Mouse (Mus musculus): ENCODE measurements around the gene Fam168b. TPM values are rescaled to one million over a fixed set of nuclear protein-coding genes. Genes with fewer than 3 reads are reported as not detected.

The Fam168b gene
- polyA plus RNA-seq, 1 experiment from 2014 or later = 167 TPM

DNA sequence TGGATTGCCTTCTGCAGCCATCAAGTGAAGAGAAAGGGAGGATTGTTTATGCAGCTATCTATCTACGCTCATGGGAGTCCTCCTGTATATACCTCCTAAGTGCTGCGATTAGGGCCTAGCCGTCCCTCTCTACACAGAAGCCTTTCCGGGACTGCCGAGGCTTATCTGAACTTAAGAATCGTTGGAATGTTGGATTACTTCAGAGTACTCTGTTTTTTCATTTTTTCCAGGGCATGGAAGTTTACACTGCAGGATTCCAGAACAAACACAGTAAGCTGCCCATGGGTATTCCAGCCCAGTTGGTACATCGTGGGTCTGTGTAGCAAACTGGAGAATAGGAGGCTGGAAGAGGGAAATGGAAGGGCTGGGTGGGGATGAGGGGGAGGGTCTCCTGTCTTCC is 21.4 kb upstream of the Fam168b start:
- Histone ChIP-seq H3K9me3 (no peaks in the 10 kb centered on the region), H3K36me3 (peaks cover 51% of the 10 kb centered on the region), H3K4me1 (no peaks in the 10 kb centered on the region), H3K27me3 (no peaks in the 10 kb centered on the region), H3K27ac (replicated peaks) (no peak overlapping the region), H3K4me3 (no peak overlapping the region), H3K4me2 (replicated peaks) (no peak overlapping the region), H3K9ac (replicated peaks) (no peak overlapping the region)
- WGBS = 82% methylated on average over 7 of the region's 7 CpGs
- no peak for ATAC-seq (ENCODE audit: low FRiP score, low read depth)

DNA sequence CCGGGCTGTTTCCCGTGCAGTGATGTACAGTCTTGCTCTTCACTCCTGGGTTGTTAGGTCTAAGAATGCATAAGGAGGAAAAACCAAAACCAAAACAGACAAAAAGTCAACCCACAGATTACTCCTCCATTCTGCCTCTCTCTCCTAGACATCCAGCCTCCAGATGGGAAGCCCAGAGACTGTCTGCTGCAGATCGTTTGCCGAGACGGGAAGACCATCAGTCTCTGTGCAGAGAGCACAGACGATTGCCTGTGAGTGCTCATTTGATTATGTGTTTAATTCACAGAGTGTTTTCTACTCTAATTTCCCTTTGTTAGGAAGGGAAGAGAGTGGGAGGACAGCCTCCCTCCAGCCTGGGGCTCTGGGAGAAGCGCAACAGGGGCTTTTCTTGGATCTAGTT is 20.5 kb upstream of the Fam168b start:
- no peak for ATAC-seq (ENCODE audit: low FRiP score, low read depth)
- H3K36me3 ChIP-seq = peaks cover 43% of the 10 kb centered on the region
- H3K4me1 ChIP-seq = no peaks in the 10 kb centered on the region
- H3K4me2 ChIP-seq (replicated peaks) = no peak overlapping the region
- H3K27ac ChIP-seq (replicated peaks) = no peak overlapping the region
- H3K27me3 ChIP-seq = no peaks in the 10 kb centered on the region
- H3K9me3 ChIP-seq = no peaks in the 10 kb centered on the region
- no peak overlapping the region for H3K9ac ChIP-seq (replicated peaks)
- WGBS = 93% methylated on average over 7 of the region's 7 CpGs
- no peak overlapping the region for H3K4me3 ChIP-seq

DNA sequence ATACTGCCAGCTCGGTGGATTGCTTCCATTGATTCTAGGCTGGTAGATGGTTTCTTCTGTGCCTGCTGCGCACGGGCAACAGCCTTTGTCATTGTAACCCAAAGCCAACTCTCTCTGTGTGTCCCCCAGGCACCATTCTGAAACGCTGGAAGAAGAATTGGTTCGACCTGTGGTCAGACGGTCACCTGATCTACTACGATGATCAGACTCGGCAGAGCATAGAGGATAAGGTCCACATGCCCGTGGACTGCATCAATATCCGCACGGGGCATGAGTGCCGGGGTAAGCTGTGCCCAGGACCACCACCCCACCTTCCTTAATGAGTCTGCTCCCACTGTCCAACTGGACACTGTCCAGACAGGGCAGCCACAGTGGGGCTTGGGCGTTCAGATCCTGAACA is 20.0 kb upstream of the Fam168b start:
- H3K27ac ChIP-seq (replicated peaks) = no peak overlapping the region
- no peak overlapping the region for H3K4me3 ChIP-seq
- ATAC-seq (ENCODE audit: low FRiP score, low read depth) = no peak
- H3K4me1 ChIP-seq = no peaks in the 10 kb centered on the region
- peaks cover 40% of the 10 kb centered on the region for H3K36me3 ChIP-seq
- no peak overlapping the region for H3K9ac ChIP-seq (replicated peaks)
- no peaks in the 10 kb centered on the region for H3K9me3 ChIP-seq
- no peak overlapping the region for H3K4me2 ChIP-seq (replicated peaks)
- 91% methylated on average over 13 of the region's 13 CpGs for WGBS
- H3K27me3 ChIP-seq = no peaks in the 10 kb centered on the region

DNA sequence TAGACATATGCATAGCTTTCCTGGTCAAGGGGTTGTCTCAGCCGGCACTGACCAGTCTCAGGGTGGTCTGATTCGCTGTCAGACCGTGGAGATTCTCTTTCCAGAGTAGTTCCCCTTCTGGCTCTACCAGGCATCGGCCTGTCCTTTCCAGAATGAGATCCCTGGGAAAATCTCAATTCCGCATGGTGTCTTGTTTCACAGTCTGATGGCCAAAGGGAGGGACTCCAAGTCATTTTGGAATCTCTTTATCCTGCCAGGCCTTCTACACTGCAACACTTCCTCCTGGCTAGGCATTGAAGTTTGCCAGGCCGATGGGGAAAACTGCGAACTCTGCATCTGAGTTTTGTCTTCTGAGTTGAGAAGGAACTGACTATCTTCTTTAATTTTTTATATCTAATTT is 17.3 kb upstream of the Fam168b start:
- H3K9me3 ChIP-seq = no peaks in the 10 kb centered on the region
- ATAC-seq (ENCODE audit: low FRiP score, low read depth) = no peak
- H3K36me3 ChIP-seq = peaks cover 34% of the 10 kb centered on the region
- no peaks in the 10 kb centered on the region for H3K27me3 ChIP-seq
- no peaks in the 10 kb centered on the region for H3K4me1 ChIP-seq
- no peak overlapping the region for H3K4me2 ChIP-seq (replicated peaks)
- H3K9ac ChIP-seq (replicated peaks) = no peak overlapping the region
- WGBS = 89% methylated on average over 7 of the region's 7 CpGs
- no peak overlapping the region for H3K4me3 ChIP-seq
- H3K27ac ChIP-seq (replicated peaks) = no peak overlapping the region

DNA sequence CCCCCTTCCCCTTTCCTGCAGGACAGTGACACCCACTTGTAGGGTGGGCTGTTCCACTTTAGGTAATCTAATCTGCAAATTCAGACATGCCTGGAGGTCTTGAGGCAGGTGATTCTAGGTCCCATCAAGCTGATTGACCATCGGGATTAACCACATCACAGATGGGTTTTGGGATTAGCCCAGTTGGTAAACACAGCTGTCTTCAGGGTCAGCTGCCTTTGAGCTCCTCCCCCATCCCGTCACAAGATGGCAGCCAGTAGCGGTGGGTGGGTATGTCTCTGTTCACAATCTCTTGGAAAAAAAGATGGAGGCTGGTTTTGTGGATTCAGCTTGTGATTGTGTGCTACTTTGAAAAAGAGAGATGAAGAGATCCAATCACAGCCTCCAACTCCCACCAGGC is 16.9 kb upstream of the Fam168b start:
- Histone ChIP-seq H3K4me2 (replicated peaks) (no peak overlapping the region), H3K27ac (replicated peaks) (no peak overlapping the region), H3K27me3 (no peaks in the 10 kb centered on the region), H3K36me3 (peaks cover 30% of the 10 kb centered on the region), H3K9ac (replicated peaks) (no peak overlapping the region), H3K9me3 (no peaks in the 10 kb centered on the region), H3K4me3 (no peak overlapping the region), H3K4me1 (no peaks in the 10 kb centered on the region)
- no peak for ATAC-seq (ENCODE audit: low FRiP score, low read depth)
- WGBS = 82% methylated on average over 3 of the region's 3 CpGs

DNA sequence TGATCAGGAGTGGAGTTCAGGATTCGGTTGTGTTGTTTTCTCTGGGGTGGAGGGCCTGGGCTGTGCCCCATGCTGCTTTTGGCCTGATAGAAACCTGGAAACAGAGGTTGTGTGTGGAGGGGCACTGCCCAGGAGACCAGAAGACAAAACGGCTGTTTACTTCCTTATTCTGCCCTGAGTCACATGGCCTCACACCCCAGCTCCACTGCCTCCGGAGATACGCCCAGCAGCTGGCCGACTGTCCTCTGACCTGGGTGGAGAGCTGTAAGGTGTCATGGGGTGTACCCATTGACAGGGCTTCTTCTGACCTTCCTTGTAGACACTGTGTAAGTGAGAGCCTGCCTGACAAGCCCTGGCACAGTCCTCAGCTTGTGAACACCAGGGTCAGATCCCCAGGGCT is 15.8 kb upstream of the Fam168b start:
- Histone ChIP-seq H3K9me3 (no peaks in the 10 kb centered on the region), H3K4me1 (no peaks in the 10 kb centered on the region), H3K27ac (replicated peaks) (no peak overlapping the region), H3K36me3 (peaks cover 19% of the 10 kb centered on the region), H3K4me2 (replicated peaks) (no peak overlapping the region), H3K4me3 (no peak overlapping the region), H3K9ac (replicated peaks) (no peak overlapping the region), H3K27me3 (no peaks in the 10 kb centered on the region)
- no peak for ATAC-seq (ENCODE audit: low FRiP score, low read depth)
- WGBS = 81% methylated on average over 5 of the region's 5 CpGs

DNA sequence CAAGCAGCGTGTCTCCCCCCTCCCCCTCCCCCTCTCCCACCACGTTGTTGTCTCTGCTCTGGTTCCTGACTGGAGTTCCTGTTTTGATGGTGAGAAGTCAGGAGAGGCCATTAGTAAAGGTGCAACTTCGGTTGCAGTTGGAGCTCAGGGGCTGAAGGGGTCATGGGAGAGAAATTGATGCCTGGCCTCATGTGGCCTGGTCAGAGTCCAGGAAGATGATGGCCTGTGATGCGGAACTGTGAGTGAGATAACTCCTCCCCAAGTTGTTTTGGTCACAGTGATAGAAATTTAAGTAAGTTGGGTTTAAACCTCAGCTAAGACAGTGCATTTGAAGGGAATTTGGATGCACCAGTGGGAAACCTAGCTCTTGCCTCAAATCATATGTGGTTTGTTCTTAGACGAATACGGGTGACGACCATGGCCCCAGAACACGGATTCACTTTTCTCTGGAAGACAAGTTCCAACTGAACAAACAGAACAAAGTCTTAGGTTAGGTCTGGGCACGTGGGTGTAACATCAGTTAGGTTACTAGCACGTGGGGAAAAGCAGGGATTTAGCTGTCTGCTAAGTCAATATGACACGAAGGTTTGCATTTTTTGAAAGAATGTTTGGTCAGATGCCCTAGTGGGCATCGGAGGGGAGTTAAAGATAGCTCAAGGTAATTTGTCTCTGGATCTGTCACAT is 12.3 kb upstream of the Fam168b start:
- WGBS = 85% methylated on average over 12 of the region's 12 CpGs
- ATAC-seq (ENCODE audit: low FRiP score, low read depth) = no peak
- Histone ChIP-seq H3K36me3 (no peaks in the 10 kb centered on the region), H3K9me3 (no peaks in the 10 kb centered on the region), H3K4me3 (no peak overlapping the region), H3K4me1 (peaks cover 19% of the 10 kb centered on the region; the same call in 1 of the 2 replicates), H3K27ac (replicated peaks) (no peak overlapping the region), H3K9ac (replicated peaks) (no peak overlapping the region), H3K4me2 (replicated peaks) (no peak overlapping the region), H3K27me3 (no peaks in the 10 kb centered on the region)

DNA sequence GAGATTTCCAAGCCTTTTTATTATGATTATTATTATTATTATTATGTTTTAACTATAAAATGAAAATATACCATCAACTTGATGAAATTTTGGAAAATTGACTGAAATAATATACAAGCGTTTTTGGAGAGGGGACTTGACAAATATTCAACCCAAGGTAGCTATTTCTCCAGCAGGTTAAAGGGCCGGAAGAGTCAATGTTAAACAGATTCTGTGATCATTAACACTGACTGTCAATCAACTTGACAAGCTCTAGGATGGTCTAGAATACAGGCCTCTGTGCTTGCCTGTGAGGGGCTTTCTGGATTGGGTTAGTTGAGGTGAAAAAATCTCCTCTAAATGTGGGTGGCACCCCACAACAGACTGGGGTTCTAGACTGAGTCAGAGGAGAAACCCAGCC is 10.9 kb upstream of the Fam168b start:
- no peak for ATAC-seq (ENCODE audit: low FRiP score, low read depth)
- peaks cover 24% of the 10 kb centered on the region; the same call in 1 of the 2 replicates for H3K4me1 ChIP-seq
- H3K27ac ChIP-seq (replicated peaks) = no peak overlapping the region
- H3K36me3 ChIP-seq = no peaks in the 10 kb centered on the region
- no peak overlapping the region for H3K4me3 ChIP-seq
- no peak overlapping the region for H3K9ac ChIP-seq (replicated peaks)
- no peak overlapping the region for H3K4me2 ChIP-seq (replicated peaks)
- H3K9me3 ChIP-seq = no peaks in the 10 kb centered on the region
- 86% methylated on average over 2 of the region's 2 CpGs for WGBS
- no peaks in the 10 kb centered on the region for H3K27me3 ChIP-seq

DNA sequence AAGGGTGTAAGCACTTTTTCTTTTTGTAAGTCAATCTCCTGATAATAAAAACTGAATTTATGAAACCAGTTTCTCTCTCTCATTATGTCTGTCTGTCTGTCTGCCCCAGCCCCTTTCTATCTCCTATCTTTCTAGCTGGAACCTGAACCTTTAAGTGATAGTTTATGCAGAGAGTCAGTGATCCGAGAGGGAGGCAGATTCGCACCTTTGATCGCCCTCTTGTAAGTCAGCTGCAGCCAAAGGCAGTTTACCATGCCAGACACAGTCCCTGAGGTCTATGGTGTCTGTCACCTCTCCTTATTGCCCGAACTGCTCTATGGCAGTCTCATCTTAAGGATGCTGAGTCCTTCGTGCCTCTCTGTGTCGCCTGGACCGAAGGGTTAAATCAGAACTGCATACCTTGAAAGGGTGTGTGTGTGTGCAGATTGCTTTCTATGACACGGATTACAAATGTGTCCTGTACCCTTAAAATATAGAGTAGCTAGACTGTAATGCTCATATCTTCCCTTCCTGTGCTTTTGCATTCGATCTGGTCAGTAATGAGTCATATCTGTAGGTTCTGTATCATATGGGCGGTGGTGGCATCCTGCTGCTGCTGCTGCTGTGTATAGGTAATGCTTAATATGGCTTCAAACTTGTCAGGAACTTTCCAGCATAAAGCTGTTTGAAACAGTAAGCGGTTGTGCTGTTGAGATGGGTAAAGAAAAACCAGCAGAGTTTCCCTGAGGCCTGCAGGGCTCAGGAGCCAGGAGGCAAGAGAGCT is 9.4 kb upstream of the Fam168b start:
- 0 out of 2 replicates have a peak overlapping the region, but pooled peaks have one; percentile 31 for H3K9ac ChIP-seq (replicated peaks)
- ATAC-seq (ENCODE audit: low FRiP score, low read depth) = no peak
- WGBS = 89% methylated on average over 11 of the region's 11 CpGs
- no peak overlapping the region for H3K4me3 ChIP-seq
- H3K36me3 ChIP-seq = no peaks in the 10 kb centered on the region
- H3K27me3 ChIP-seq = no peaks in the 10 kb centered on the region
- no peak overlapping the region for H3K27ac ChIP-seq (replicated peaks)
- H3K4me1 ChIP-seq = peaks cover 24% of the 10 kb centered on the region; the same call in 1 of the 2 replicates
- no peaks in the 10 kb centered on the region for H3K9me3 ChIP-seq
- no peak overlapping the region for H3K4me2 ChIP-seq (replicated peaks)

DNA sequence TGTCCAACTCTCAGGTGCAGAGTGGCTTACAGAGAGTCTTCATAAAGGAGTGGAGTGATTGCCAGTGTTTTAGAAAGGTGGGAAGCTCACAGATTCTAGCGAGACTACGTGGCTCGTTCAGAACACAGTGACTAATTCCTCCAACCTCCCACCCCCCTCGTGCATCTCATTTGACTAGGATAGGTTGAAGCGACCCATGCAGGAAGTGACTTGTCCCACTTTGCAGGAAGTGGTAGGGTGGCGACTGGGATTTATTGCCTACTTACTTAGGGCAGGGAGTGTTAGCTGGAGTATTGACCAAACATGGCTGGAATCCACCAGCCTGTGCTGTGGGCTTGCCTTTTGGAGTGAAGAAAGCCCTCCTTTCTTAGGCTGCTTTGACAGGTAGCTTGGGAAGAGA is 8.7 kb upstream of the Fam168b start:
- H3K4me1 ChIP-seq = peaks cover 24% of the 10 kb centered on the region; the same call in 1 of the 2 replicates
- no peak overlapping the region for H3K27ac ChIP-seq (replicated peaks)
- H3K27me3 ChIP-seq = no peaks in the 10 kb centered on the region
- H3K36me3 ChIP-seq = no peaks in the 10 kb centered on the region
- ATAC-seq (ENCODE audit: low FRiP score, low read depth) = no peak
- no peaks in the 10 kb centered on the region for H3K9me3 ChIP-seq
- no peak overlapping the region for H3K9ac ChIP-seq (replicated peaks)
- H3K4me3 ChIP-seq = no peak overlapping the region
- 73% methylated on average over 6 of the region's 6 CpGs for WGBS
- H3K4me2 ChIP-seq (replicated peaks) = 0 out of 2 replicates have a peak overlapping the region, but pooled peaks have one; percentile 16

DNA sequence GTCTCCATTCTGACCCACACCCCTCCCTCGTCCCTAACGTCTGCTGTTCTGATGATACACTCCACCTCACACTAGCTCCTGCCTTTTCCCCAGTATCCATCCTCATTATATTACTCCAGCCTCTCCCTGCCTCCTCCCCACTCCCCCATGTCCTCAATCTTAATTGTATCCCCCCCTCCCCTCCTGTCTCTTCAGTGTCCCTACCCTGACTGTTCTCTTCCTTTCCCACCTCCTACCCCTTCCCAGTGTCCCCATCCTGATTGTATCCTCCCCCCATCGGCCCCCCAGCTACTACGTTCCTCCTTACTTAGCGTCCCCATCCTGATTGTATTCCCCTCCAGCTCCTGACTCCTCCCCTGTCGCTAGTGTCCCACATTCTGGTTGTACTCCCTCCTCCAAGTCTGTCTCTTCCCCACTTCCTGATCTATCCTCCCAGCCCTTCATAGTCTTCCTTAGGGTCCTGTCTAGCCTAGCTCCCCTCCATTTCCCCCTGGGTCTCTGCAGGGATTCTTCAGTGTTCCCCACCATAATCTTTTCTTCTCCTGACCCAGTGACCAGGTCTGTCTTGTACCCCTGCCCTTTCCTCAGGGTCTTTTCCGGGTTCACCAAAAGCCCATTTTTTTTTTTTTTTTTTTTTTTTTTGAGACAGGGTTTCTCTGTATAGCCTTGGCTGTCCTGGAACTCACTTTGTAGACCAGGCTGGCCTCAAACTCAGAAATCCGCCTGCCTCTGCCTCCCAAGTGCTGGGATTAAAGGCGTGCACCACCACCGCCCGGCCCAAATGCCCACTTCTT is 7.7 kb upstream of the Fam168b start:
- H3K36me3 ChIP-seq = no peaks in the 10 kb centered on the region
- 42% methylated on average over 11 of the region's 11 CpGs for WGBS
- peaks cover 24% of the 10 kb centered on the region; the same call in 1 of the 2 replicates for H3K4me1 ChIP-seq
- H3K9ac ChIP-seq (replicated peaks) = peak overlapping the region; percentile 86
- peak; percentile 69 for ATAC-seq (ENCODE audit: low FRiP score, low read depth)
- no peaks in the 10 kb centered on the region for H3K27me3 ChIP-seq
- H3K9me3 ChIP-seq = no peaks in the 10 kb centered on the region
- peak overlapping the region; percentile 78 for H3K4me3 ChIP-seq
- no peak overlapping the region for H3K27ac ChIP-seq (replicated peaks)
- peak overlapping the region; percentile 80 for H3K4me2 ChIP-seq (replicated peaks)

Data from midbrain, embryonic 12.5 days (tissue).